Mouse (Mus musculus): ENCODE results near the gene Fstl1. TPM values are rescaled to one million over a fixed set of nuclear protein-coding genes. Genes with fewer than 3 reads are reported as not detected.

The Fstl1 gene
- polyA plus RNA-seq, 1 experiment from 2014 or later, result 210 TPM

GRCm38 (mm10) chr16:37845202-37845925 is 68.7 kb downstream of the Fstl1 start:
- H3K27ac ChIP-seq (replicated peaks), result no peak overlapping the region
- H3K4me1 ChIP-seq, result no peaks in the 10 kb centered on the region
- DNase-seq (ENCODE audit: low spot score), result no peak
- H3K27me3 ChIP-seq (replicated peaks; ENCODE audit: low read depth, poor library complexity, severe bottlenecking), result no peaks in the 10 kb centered on the region
- H3K36me3 ChIP-seq (replicated peaks), result no peaks in the 10 kb centered on the region
- H3K4me3 ChIP-seq, result no peak overlapping the region
- no peaks in the 10 kb centered on the region for H3K9me3 ChIP-seq
- 89% methylated on average over 7 of the region's 7 CpGs for WGBS

GRCm38 (mm10) chr16:37847081-37847480 is 70.4 kb downstream of the Fstl1 start:
- Histone ChIP-seq H3K9me3 (no peaks in the 10 kb centered on the region), H3K27me3 (replicated peaks; ENCODE audit: low read depth, poor library complexity, severe bottlenecking) (no peaks in the 10 kb centered on the region), H3K27ac (replicated peaks) (no peak overlapping the region), H3K36me3 (replicated peaks) (no peaks in the 10 kb centered on the region), H3K4me3 (no peak overlapping the region), H3K4me1 (peaks cover 14% of the 10 kb centered on the region)
- WGBS, result 93% methylated on average over 3 of the region's 3 CpGs
- no peak for DNase-seq (ENCODE audit: low spot score)

GRCm38 (mm10) chr16:37851366-37851765 is 74.7 kb downstream of the Fstl1 start:
- H3K4me1 ChIP-seq, result peaks cover 52% of the 10 kb centered on the region
- no peaks in the 10 kb centered on the region for H3K36me3 ChIP-seq (replicated peaks)
- H3K9me3 ChIP-seq, result no peaks in the 10 kb centered on the region
- peak overlapping the region; percentile 72 for H3K27ac ChIP-seq (replicated peaks)
- WGBS, result 25% methylated on average over 5 of the region's 5 CpGs
- DNase-seq (ENCODE audit: low spot score), result peak; percentile 77
- H3K4me3 ChIP-seq, result no peak overlapping the region
- no peaks in the 10 kb centered on the region for H3K27me3 ChIP-seq (replicated peaks; ENCODE audit: low read depth, poor library complexity, severe bottlenecking)

- no peaks in the 10 kb centered on the region for H3K27me3 ChIP-seq (replicated peaks; ENCODE audit: low read depth, poor library complexity, severe bottlenecking)
- H3K4me3 ChIP-seq, result no peak overlapping the region
- 60% methylated on average over 9 of the region's 9 CpGs for WGBS
- no peaks in the 10 kb centered on the region for H3K9me3 ChIP-seq
- H3K36me3 ChIP-seq (replicated peaks), result no peaks in the 10 kb centered on the region
- DNase-seq (ENCODE audit: low spot score), result no peak
- H3K27ac ChIP-seq (replicated peaks), result peak overlapping the region; percentile 40; the same call in 1 of the 2 replicates
- peaks cover 53% of the 10 kb centered on the region for H3K4me1 ChIP-seq
These were observed 76.6 kb downstream of the Fstl1 start for GRCm38 (mm10) chr16:37853279-37853678.

- H3K27ac ChIP-seq (replicated peaks), result peak overlapping the region; percentile 40; the same call in 1 of the 2 replicates
- peaks cover 53% of the 10 kb centered on the region for H3K4me1 ChIP-seq
- H3K9me3 ChIP-seq, result no peaks in the 10 kb centered on the region
- no peaks in the 10 kb centered on the region for H3K36me3 ChIP-seq (replicated peaks)
- H3K4me3 ChIP-seq, result 0 out of 2 replicates have a peak overlapping the region, but pooled peaks have one; percentile 13
- peak; percentile 25 for DNase-seq (ENCODE audit: low spot score)
- WGBS, result 59% methylated on average over 14 of the region's 14 CpGs
- no peaks in the 10 kb centered on the region for H3K27me3 ChIP-seq (replicated peaks; ENCODE audit: low read depth, poor library complexity, severe bottlenecking)
These were observed 77.4 kb downstream of the Fstl1 start for GRCm38 (mm10) chr16:37854054-37854453.

GRCm38 (mm10) chr16:37854593-37854992 is 77.9 kb downstream of the Fstl1 start:
- no peak for DNase-seq (ENCODE audit: low spot score)
- Histone ChIP-seq H3K36me3 (replicated peaks) (no peaks in the 10 kb centered on the region), H3K27me3 (replicated peaks; ENCODE audit: low read depth, poor library complexity, severe bottlenecking) (no peaks in the 10 kb centered on the region), H3K4me1 (peaks cover 53% of the 10 kb centered on the region), H3K27ac (replicated peaks) (no peak overlapping the region), H3K9me3 (no peaks in the 10 kb centered on the region), H3K4me3 (no peak overlapping the region)
- WGBS, result 32% methylated on average over 5 of the region's 5 CpGs

- Histone ChIP-seq H3K27me3 (replicated peaks; ENCODE audit: low read depth, poor library complexity, severe bottlenecking) (no peaks in the 10 kb centered on the region), H3K4me3 (no peak overlapping the region), H3K4me1 (peaks cover 53% of the 10 kb centered on the region), H3K27ac (replicated peaks) (0 out of 2 replicates have a peak overlapping the region, but pooled peaks have one; percentile 10), H3K9me3 (no peaks in the 10 kb centered on the region), H3K36me3 (replicated peaks) (no peaks in the 10 kb centered on the region)
- DNase-seq (ENCODE audit: low spot score), result no peak
- WGBS, result 69% methylated on average over 8 of the region's 8 CpGs
These were observed 78.9 kb downstream of the Fstl1 start for GRCm38 (mm10) chr16:37855583-37855982.

- Histone ChIP-seq H3K4me1 (peaks cover 47% of the 10 kb centered on the region), H3K4me3 (no peak overlapping the region), H3K9me3 (no peaks in the 10 kb centered on the region), H3K36me3 (replicated peaks) (no peaks in the 10 kb centered on the region), H3K27ac (replicated peaks) (peak overlapping the region; percentile 48; the same call in 1 of the 2 replicates), H3K27me3 (replicated peaks; ENCODE audit: low read depth, poor library complexity, severe bottlenecking) (no peaks in the 10 kb centered on the region)
- 79% methylated on average over 3 of the region's 3 CpGs for WGBS
- no peak for DNase-seq (ENCODE audit: low spot score)
These were observed 79.7 kb downstream of the Fstl1 start for GRCm38 (mm10) chr16:37856327-37856726.

GRCm38 (mm10) chr16:37857495-37857894 is 80.8 kb downstream of the Fstl1 start:
- DNase-seq (ENCODE audit: low spot score), result no peak
- H3K9me3 ChIP-seq, result no peaks in the 10 kb centered on the region
- H3K27ac ChIP-seq (replicated peaks), result no peak overlapping the region
- H3K27me3 ChIP-seq (replicated peaks; ENCODE audit: low read depth, poor library complexity, severe bottlenecking), result no peaks in the 10 kb centered on the region
- H3K4me1 ChIP-seq, result peaks cover 36% of the 10 kb centered on the region
- no peak overlapping the region for H3K4me3 ChIP-seq
- H3K36me3 ChIP-seq (replicated peaks), result no peaks in the 10 kb centered on the region
- WGBS, result 85% methylated on average over 8 of the region's 8 CpGs

GRCm38 (mm10) chr16:37860213-37860612 is 83.5 kb downstream of the Fstl1 start:
- no peaks in the 10 kb centered on the region for H3K9me3 ChIP-seq
- H3K36me3 ChIP-seq (replicated peaks), result no peaks in the 10 kb centered on the region
- H3K4me1 ChIP-seq, result peaks cover 11% of the 10 kb centered on the region
- WGBS, result 82% methylated on average over 7 of the region's 7 CpGs
- no peak overlapping the region for H3K4me3 ChIP-seq
- no peak overlapping the region for H3K27ac ChIP-seq (replicated peaks)
- no peaks in the 10 kb centered on the region for H3K27me3 ChIP-seq (replicated peaks; ENCODE audit: low read depth, poor library complexity, severe bottlenecking)
- DNase-seq (ENCODE audit: low spot score), result no peak

- 85% methylated on average over 7 of the region's 7 CpGs for WGBS
These were observed 84.4 kb downstream of the Fstl1 start, which contains the start of gene Gm36028 for GRCm38 (mm10) chr16:37861029-37861428. TSS of gene Gm36028 (minus strand) at chr16:37861146.

GRCm38 (mm10) chr16:37863876-37864275 is 87.2 kb downstream of the Fstl1 start:
- H3K27ac ChIP-seq (replicated peaks), result no peak overlapping the region
- no peak overlapping the region for H3K4me3 ChIP-seq
- H3K9me3 ChIP-seq, result no peaks in the 10 kb centered on the region
- DNase-seq (ENCODE audit: low spot score), result no peak
- H3K36me3 ChIP-seq (replicated peaks), result no peaks in the 10 kb centered on the region
- no peaks in the 10 kb centered on the region for H3K27me3 ChIP-seq (replicated peaks; ENCODE audit: low read depth, poor library complexity, severe bottlenecking)
- H3K4me1 ChIP-seq, result peaks cover 8% of the 10 kb centered on the region
- WGBS, result 80% methylated on average over 3 of the region's 3 CpGs

More at GRCm38 (mm10) chr16:37861029-37861428, 84.4 kb downstream of the Fstl1 start, which contains the start of gene Gm36028:
- no peak within 1 kb of the TSS for H3K4me3 ChIP-seq
- H3K27me3 ChIP-seq (replicated peaks; ENCODE audit: low read depth, poor library complexity, severe bottlenecking), result no peaks in the 10 kb centered on the region
- DNase-seq (ENCODE audit: low spot score), result no peak
- peaks cover 4% of the 10 kb centered on the region; the same call in 1 of the 2 replicates for H3K4me1 ChIP-seq
- H3K36me3 ChIP-seq (replicated peaks), result no peaks in the 10 kb centered on the region
- no peak within 1 kb of the TSS for H3K27ac ChIP-seq (replicated peaks)
- H3K9me3 ChIP-seq, result no peaks in the 10 kb centered on the region

GRCm38 (mm10) chr16:37865841-37866240 is 89.2 kb downstream of the Fstl1 start:
- H3K9me3 ChIP-seq, result no peaks in the 10 kb centered on the region
- no peak overlapping the region for H3K4me3 ChIP-seq
- peaks cover 10% of the 10 kb centered on the region for H3K36me3 ChIP-seq (replicated peaks)
- no peak overlapping the region for H3K27ac ChIP-seq (replicated peaks)
- H3K4me1 ChIP-seq, result peaks cover 18% of the 10 kb centered on the region
- no peaks in the 10 kb centered on the region for H3K27me3 ChIP-seq (replicated peaks; ENCODE audit: low read depth, poor library complexity, severe bottlenecking)
- 89% methylated on average over 9 of the region's 9 CpGs for WGBS
- DNase-seq (ENCODE audit: low spot score), result no peak
